Mouse (Mus musculus): Measurements from ENCODE around the gene Naa80.

Gene Naa80

DNA sequence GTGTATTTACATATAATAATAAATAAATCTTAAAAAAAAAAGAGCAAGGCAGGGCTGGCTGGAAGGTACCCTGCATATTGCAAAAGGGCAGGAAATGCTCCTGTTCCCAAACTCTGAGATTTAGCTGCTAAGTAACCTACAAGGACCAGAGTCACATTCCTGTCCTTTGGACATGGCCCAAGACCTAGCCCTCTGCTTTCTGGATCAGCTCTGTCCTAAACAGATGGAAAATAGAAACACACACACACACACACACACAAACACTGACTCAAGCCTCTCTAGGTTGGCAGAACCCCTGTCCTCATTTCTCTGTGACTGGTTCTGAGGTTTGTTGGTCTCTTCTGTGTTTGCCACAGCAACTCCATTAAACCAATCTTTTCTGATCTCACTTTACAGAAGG lies 42.3 kb downstream of the Naa80 start:
- no peak for DNase-seq

DNA sequence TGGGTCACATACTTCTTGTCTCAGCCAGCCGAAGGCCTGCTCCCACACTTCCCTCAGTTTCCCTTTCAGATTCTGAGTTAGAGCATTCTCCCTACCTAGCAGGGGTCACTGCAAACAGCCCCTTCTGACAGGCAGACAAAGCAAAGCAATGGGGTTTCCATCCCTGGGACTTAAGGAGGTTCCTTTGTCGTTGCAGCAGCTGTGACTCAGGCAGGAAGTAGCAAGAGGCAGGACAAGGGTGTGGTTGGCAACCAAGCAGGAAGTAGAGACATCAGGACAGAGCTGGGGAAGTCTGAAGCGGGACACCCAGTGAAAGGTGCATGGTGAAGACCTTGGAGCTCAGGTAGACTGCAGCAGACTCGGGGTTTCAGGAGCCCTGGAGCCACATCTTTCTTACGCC lies 45.9 kb downstream of the Naa80 start:
- no peak for DNase-seq

DNA sequence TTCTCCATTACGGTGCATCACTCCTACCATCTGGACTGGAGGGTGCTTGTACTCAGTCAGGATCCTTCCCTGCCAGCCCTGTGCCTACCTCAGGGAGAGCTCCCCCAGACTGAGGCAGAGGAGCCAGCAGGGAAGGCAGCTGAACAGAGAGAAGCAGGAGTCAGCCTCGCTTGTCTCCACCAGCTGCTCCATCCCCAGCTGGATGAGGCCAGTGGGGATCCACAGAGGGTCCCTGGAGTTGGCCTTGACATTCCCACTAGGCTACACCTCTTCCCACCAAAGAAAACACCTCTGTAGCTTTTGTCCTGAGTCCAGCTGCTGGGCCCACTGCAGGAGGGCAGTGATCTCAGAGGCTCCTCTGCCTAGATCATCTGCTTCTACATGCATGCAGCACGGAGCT lies 46.3 kb downstream of the Naa80 start:
- DNase-seq = no peak

DNA sequence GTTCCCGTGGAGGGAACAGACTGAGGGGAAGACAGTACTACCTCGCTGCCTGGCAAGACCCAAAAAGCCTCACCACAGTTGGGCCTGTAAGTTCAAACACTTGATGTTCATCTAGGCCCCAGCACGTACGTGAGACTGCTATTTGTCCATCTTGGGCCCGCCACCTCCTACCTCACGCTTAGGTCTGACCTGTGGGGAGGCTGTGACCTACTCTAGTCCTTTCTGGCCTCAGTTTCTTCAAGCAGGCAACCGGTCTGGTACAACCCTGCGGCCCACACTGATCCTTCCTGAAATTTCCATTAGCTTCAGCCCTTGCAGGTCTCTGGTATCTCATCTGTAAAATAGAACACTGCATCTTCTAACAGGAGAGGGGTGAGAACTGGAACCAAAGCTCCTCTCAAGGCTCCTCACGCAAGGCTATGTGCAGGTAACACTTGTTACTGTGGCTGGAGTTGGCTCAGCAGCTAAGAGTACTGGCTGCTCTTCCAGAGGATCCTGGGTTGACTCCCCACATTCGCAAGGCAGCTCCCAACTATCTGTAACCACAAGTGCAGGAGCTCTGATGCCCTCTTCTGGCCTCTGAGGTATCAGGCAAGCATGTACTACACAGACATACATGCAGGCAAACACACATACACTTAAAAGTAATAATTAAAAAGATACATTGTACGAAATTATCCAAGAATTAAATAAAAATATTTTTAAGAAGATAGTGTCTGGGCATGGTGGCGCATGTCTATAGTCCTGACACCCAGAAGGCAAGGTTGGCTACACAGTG lies 46.9 kb downstream of the Naa80 start:
- DNase-seq = no peak

DNA sequence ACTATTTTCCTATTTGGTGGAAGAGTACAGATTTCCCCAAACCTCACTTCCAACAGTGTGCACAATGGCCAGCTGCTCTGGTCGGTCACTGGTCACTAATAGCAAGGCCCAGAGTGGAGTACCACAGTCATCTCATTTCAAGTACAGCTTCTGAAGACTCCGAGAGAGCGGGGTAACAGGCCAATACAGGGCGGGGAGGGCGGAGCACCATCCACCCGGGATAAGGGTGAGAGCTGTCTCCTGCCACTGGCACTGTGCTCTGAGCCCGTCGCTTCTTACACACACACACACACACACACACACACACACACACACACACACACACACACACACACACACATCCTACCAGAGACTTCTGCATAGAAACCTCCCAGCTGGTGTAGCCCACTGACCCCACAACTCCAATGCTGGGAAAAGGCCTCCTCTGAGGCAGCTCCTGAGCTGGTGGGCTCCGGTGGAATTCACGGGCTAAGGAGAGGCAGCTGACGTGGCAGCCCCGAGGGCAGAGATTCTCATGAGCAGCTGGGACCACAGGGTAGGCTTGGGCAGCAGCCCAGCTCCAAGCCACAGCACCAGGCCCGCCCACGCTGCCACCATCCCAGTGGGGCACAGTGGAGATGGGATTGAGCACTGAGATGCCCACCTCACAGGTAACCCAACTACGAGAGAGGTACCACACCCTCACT lies 47.6 kb downstream of the Naa80 start:
- no peak for DNase-seq

DNA sequence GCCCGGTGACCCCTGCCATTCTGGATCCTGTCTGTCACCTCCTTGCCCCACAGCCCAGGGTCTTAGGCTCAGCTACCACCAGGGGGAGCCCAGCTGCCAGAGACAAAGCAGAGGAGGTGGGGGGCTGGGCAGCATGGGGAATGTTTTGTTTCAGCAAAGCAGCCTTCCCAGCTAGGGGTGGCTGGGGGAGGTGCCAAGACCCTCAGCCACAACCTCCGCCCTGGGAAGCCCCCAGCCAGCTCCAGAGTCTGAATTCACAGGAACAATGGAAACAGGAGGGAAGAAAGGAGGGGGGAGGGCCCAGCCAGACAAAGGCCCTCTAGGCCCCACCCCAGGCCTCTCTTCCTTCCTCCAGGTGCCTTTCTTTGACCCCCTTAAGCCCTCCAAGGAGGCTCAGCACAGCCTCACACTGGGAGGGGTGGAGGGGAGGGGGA lies 48.2 kb downstream of the Naa80 start:
- DNase-seq = peak; percentile 92

DNA sequence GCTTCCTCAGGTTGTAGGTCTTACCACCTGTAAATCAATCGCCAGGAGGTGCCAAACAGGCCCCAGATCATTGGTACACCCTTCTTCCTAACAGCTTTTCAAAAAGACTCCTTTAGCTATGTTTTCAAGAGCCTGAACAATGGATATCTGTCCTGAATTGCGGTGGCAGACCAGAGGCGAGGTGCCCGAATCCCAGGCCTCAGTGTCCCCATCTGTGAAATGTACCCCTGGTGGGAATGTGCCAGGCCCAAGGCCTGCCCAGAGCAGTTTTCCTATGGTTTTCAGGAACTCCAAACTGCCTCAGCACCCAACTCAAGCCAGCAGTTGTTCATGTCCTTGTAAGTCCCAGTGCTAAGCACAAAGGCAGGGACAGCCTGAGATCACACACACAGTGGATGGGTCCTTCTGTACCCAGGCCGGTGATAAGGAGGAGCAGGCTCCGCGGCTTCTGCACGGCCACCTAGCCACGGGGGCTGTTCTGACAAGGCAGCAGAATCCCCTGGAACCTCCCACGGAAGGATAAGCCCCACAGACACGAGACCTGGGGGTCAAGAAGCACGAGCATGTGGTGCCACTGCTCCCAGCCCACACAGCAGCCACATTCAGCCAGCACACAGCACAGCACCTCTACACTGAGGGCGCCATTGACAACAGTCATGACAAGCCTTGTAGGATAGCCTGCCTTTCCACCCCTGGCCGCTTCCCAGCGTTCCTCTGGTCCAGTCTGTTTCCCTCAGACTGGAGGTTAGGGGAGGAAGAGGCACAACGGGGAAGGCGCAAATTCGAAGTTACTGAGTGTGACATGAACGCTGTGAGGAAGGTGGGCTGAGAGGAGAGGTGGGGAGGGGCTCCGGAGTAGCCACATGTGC lies 48.9 kb downstream of the Naa80 start:
- no peak for DNase-seq

DNA sequence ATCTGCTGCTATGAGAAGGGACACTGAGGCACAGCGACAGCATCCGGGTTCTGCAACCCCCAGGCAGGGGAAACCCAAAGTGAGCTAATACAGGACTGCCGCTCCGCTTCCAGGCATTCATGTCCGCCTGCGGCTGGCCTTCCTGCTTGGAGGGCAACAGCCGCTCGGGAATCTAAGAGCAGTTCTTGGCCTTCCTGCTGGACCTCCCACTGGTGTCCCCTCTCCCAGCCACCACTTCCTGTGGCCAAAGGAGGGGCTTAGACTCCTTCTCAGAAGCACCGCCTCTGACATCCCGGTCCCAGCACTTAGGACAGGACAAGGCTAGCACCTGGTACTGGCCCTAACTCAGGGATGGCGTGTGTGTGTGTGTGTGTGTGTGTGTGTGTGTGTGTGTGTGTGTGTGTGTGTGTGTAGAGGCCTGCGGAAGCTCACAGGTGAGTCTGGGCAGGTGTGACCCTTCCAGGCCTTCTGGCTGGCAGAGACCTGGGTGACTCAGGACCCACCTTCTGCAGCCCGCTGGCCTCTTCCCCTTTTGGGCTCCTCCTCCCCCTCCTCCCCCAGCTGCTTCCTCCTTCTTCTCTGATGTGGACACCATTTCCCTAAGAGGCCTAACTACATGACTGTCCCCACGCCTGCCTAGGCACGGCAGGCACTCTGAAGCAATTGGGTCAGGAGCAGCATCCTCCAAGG lies 50.2 kb downstream of the Naa80 start:
- peak; percentile 59 for DNase-seq

DNA sequence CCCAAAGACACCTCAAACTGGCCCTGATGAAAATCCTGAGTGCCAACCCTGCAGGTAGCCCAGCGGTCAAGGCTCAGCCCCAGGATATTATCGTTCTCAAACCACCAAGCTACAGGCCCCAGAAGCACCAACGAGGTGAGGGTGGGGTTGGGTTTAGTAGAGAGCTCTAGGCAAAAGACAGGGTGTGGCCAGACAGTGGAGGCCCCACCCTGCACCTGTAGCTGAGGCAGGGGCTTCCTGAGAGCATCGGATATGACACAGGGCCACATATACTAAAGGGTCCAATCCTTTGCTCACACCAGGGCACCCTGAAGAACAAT lies 50.7 kb downstream of the Naa80 start:
- DNase-seq = no peak

DNA sequence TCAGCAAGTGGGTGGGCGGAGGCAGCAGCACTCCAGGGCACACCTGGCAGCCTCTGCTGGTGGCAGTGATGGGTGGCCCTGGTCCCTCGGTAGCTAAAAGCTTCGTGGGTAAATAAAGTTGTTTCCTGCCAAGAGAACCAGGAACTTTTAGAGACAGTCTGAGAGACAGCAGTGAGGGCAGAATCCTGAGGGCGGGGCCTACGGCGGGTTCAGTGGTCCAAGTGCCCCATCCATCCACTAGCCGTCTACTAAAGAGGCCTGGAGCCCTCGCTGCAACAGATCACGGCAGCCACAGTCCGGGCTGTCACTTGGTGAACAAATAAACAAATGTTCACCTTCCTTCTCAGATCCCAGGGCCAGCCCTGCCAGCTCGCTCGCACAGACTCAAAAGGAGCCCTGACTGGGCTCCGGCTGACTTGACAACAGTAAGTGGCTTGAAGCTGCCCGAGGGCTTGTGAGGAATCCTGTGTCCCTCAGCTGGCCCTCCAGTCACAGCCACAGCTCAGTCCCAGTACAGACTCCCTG lies 51.3 kb downstream of the Naa80 start:
- DNase-seq = no peak

DNA sequence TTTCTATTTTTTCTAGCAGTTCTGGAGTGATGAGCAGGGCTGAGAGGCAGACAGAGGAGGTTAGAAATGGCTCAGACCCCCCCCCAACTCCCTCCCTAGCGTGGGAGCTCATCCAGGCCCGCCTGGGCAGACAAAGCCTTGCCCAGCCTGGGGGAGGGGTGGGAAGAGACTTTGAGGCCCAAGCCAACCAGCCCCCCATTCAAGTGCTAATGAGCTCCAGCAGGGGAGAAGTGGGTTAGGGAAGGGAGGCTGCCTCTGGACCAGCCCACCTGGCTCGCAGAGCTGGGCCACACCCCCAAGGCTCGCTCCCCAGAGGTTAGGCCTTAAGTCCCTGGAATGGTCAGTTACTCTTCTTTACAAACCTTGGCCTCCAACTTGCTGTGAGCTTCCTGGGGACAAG lies 51.9 kb downstream of the Naa80 start:
- DNase-seq = no peak

DNA sequence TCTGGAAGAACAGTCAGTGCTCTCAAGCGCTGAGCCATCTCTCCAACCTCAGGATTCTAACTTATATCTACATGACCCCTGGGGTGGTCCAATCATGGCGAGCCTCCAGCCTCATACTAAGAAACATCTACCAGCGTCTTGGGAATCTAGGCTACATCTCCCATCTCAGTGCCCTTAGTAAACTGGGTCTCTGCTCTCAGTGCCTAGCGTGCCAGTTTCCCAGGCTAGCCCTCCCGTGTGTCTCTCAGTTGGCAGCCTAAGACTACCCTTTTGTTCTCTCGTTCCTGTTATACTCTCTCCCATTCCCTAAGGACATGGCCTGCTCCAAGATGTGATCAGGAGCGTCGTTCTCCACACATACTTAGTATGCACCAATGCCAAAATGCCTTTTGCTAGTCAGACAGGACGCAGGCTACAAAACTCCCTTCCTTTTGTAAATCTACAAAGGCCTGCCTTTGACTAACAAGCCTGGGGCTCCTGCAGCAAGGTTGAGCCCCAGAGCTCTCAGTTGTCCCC lies 52.7 kb downstream of the Naa80 start:
- DNase-seq = no peak

DNA sequence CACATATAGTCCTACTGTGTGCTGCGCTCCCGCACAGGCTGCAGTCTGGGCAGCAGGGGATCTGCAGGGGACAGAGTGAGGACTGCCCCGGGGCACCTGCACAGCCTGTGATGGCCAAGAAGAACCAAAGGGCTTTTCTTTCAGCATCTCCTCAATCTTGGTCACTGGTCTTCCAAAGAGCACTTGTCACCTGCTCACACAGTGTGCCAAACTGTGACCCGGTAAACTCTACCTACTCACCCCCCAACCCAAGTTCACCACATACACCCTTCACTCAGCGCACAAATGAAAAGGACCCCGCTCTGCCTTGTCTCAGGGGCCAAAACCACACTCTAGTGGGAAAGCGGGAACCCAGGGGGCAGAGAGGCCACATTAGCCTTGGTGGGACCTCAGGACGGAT lies 53.2 kb downstream of the Naa80 start:
- no peak for DNase-seq

DNA sequence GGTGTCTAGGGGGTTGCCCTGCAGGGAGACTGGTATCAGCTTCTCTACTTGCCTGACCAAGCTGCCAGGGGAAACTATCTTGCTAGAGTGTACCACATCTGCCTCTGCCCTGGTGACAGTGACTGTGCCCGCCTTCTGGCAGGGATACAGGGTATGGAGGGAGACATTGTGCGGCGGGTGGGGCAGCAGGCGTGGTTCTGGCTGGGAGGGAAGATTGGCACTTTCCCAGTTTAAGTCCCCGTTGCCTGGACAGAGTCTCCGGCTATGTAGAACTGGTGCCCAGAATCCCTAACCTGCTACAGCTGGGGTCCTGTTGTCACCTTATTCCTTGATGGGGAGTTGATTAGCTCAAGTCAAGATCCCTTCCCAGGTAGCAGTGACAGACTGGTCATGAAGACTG lies 53.8 kb downstream of the Naa80 start:
- peak; percentile 73 for DNase-seq

DNA sequence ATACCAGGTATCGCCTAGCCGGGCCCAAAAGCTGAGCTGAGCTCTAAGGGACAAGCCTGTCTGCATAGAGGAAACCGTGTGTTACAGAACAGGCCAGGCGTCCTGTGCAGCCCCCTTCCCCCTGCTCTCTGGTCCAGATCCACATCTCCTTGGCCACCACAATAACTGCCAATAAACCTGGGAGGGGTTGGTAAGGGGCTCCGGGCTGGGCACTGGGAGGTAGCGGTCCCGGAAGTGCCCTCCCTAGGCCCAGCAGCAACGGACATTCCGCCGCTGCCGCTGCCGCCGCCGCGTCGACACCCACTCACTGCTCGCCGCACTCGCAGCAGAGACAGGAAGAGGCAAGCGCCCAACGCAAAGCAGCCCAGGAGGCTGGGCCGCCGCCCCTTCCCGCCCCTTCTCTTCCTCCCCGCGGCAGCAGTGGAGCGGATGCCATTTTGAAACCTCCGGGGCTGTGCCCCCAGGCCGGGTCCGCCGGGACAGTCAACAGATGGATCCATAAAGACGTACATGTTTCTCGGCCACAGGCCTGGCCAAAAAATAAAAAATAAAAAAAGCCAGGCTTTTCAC lies 54.5 kb downstream of the Naa80 start:
- DNase-seq = peak; percentile 87
